Mouse (Mus musculus): ENCODE results near the gene Frmpd2.

Gene Frmpd2

DNA sequence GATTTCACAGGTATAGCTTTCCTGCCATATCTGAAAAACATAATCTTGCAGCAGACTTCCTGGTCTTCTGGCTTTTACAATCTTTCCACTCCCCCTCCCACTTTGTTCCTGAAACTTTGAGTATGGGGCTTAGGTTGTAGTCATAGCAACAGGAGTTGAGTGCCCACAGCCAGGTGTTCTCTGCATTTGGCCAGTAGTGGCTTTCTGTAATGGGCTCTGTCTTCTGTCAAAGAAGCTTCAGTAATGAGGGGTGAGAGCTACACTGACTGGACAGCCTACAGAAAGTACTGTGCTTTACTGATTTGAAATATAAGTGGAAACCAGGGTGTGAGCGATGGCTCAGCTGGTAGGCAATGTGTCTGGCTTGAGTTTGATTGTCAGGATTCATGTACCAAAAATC is 37.2 kb downstream of the Frmpd2 start:
- DNase-seq (ENCODE audit: low spot score), result no peak

DNA sequence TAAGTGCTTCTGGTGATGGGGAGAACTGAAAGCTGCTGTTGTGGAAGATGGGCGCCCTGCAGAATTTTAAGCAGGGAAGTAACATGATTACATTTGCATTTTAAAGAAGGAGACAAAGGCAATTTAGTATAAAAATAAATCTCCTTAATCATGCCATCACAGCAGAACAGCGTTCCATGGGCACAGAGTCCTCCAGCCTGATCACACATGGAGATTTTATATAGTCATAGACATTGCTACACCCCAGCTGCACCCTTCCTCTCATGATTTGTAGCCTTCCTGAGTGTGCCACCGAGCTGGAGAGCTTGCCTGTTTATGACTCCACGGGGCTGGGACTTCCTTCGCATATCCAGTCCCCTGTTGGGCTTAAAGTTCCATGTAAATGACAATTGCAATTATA is 42.4 kb downstream of the Frmpd2 start:
- no peak for DNase-seq (ENCODE audit: low spot score)

DNA sequence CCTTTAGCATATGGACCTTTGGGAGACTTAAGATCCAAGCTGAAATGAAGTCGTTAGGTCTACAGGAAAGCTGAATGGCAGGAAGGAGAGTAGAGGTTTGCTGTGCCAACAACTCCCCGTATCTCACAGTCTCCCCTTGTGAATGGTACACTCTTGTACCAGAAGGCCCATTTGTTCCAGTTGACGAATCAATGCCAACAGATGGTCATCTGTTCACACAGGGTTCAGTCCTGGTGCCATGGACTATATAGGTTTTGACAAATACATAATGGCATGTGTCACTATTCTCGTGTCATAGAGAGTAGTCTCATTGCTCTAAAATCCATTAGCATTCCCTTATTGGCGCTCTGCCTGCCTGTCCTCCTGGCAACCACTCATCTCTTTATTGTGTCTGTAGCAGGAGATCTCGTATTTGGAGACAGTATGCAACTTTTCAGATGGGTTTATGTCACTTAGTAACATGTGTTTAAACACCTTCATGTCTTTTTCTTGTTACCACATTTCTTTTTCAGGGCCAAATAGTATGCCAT is 43.3 kb downstream of the Frmpd2 start:
- DNase-seq (ENCODE audit: low spot score), result no peak

DNA sequence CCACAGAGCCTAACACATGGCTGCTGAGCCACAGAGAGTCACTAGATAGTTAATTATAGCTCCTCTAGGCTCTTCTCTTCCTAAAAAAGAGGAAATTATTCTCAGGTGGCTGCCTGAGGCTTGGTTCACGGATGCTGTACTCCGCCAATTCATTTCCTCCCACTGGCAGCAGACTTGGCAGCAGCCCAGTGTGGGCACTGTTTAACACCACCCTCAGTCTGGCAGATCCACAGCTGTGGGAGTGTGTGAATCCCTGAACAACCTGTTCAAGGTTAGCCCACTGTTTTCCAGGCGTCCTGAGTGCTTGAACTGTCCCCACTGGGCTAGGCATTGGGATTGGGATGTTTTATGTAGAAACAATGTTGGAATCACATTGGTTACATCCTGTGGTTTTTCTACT is 50.0 kb downstream of the Frmpd2 start:
- no peak for DNase-seq (ENCODE audit: low spot score)

DNA sequence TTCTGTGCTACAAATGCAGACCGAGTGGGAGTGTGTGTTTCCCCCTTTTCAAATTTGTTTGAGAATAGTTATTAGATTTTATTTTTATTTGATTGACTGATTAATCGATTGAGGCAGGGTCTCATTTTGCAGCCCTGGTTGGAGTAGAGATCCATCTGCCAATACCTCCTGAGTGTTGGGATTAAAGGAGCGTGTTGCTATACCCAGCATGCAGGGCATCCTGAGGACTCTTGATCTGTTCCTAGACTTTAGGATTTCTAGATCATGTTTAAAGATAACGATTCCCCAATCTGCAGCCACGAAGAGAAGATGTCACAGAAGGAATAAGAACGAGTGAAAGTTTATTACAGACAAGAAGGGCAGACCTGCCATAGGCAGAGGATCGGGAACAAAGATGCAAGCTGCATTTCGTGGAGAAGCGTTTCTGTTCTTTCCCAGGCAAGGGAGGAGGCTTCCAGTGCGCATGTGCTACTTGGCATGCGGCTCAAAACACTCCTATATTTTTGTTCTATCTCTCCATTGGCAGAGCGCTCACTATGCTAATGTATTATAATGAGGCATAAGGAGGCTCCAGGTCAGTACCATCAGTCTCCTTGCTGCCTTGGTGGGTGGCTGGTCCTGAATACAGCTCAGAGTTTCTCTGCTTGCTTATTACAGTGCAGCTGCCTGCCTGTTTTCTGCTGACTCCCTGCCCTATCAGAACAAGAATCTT is 53.9 kb downstream of the Frmpd2 start:
- peak; percentile 8 for DNase-seq (ENCODE audit: low spot score)

DNA sequence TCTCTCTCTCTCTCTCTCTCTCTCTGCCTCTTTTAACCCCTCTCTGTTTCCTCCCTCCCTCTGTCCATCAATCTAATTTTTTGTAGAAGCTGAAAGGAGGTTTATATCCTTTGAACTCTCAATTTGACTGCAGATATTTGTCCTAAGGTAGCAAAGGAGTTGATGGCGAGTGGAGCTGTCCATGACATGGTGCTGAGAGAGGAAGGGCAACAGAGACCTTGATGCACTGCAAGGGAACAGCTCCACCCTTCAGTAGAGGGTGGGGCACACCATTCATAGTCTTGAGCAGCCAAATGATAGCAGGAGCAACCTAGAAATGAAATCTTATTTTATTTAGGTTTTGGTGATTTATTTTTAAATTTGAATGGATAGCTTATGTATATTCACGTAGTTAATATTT is 55.1 kb downstream of the Frmpd2 start:
- peak; percentile 35 for DNase-seq (ENCODE audit: low spot score)

DNA sequence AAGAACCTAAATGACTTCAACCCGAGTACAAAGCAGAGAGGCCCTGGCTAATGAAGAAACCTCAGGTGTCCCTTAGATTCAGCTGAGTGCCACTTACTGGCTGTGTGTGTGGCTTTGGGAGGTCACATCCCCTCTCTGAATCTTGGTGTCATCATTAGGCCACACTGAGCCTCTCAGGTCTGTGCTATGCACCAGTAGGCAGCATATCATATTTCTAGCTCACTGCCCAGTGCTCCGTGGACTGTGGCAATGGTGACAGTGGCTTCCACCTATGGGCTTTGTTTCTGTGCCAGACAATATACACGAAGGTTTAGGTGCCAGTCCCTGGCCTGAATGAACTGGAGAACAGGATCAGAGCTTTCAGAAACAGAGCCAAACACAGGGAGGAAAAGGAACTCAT is 56.4 kb downstream of the Frmpd2 start:
- DNase-seq (ENCODE audit: low spot score), result no peak

DNA sequence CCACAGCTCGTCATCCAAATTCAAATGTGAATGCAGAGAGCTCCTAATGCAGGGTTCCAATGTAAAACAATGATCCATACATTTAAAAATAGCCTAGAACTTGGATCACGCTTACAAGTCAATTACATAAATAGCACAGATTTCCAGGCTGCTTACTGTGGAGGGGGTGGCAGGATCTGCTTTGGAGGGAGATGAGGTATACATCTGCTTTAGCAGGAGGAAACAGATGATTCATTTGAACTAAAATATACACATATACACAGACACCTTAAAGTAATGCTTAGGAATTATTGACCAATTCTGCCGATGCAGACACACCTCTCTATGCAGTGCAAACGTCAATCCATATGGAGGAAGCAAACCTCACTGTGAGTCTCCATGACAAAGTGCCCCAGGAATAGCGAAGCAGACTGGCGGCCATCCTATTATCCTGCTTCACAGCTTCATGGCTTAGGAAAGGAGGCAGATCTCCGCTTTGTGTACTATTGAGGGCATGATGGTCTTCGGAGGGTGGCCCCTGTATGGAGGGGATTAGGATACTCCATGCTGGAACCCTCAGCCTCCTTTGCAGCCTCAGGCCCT is 59.9 kb downstream of the Frmpd2 start:
- DNase-seq (ENCODE audit: low spot score), result no peak

DNA sequence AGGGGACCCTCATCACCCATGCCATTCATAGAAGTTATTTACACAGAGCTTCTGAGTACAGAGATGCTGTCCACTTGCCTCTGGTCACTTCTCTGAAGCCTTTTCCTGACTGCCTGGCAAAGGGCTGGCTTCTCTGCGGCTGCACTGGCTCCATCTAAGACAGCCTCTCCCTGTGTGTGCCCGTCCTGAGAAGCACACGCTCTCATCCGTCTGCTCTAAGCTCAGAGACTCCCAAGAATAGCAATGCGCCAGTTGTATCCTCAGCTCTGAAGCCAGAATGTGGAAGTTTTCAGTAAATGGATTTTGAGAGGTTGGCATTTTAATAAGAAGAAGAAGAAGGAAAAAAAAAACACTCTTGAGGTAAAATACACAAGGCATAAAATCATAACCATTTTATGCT is 61.3 kb downstream of the Frmpd2 start:
- DNase-seq (ENCODE audit: low spot score), result no peak

DNA sequence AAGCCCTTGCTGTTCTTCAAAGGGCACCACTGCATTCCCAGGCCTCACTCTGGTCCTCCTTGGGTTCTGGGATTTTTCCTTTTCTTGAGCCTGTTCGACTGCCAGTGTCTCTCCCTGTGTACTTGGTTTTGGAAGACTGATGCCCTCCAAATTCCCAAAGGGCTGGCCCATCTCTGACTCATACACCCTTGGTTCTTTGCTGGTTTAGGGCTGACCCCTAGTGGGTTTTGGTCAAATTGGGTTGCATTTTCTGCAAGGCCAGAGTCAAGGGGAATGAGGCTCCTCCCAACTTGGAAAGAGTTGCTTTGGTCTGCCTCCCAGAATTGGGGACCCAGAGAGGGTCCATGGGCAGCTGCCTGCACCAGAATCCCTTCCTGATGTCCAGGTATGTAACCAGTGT is 62.0 kb downstream of the Frmpd2 start:
- no peak for DNase-seq (ENCODE audit: low spot score)

DNA sequence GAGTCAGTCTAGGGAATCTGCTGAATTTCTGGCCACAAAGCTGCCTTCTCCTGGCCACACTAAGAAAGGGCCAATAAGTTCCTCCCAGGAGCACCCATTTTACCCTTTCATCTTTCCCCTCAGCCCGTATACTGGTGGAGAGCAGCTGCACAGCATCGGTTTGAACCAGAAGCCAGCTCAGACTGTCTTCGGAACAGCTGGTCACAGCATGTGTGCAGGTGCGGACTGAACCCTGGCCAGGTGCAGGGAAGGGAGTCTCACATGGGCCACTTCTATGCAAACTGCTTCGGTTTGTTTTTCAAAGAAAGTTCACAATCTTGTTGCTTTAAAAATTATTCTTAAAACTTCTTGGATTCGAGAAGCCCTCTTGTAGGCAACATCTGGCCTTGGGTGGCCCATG is 63.8 kb downstream of the Frmpd2 start:
- no peak for DNase-seq (ENCODE audit: low spot score)

DNA sequence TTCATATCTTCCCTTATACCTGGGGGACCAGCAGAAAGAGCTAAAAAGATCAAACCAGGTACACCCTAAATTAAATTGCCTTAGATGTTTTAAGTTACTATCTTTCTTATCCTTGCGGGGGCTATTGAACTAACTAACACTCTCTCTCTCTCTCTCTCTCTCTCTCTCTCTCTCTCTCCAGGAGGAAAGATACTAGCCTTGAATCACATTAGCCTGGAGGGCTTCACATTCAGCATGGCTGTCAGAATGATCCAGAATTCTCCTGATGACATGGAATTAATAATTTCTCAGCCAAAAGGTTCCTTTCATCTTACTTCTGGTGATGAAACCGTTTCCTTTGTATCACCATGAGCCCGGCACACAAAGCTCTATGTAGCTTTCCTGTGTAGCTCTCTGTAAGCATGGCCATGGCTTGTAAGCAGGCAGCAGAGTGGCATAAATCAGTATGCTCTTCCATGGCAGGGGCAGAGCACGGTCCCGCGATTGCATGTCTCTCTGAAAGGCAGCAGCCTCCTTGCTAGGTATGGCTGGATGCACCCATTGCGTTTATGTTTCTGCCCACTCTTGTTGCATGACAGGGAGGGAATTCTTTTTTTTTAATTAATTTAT is 68.2 kb downstream of the Frmpd2 start:
- no peak for DNase-seq (ENCODE audit: low spot score)

DNA sequence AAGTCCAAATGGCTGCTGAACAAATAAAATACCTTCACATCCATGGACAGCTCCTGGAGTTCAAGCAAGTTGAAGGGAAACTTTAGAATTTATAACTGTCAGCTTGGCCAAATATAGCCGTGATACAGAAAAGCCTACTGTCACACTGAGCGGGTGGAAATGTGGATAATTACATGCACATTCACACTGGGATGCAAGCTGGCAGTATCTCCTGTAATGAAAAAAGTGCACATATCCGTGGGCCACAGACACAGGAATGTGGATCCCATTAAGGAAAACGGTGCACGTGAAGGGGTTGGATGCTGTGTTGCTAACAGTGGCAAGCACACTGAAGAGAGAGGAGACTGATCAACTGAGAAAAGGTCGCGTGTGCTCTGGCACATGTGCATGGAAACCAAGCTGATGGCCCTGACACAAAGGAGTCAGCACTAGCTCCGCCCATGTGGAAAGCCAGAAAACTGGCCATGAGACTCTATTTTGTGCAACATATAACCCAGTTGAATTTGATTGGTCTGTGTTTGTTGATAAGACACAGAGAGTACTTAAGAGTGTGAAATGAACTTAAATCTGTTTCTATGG is 74.2 kb downstream of the Frmpd2 start:
- no peak for DNase-seq (ENCODE audit: low spot score)

DNA sequence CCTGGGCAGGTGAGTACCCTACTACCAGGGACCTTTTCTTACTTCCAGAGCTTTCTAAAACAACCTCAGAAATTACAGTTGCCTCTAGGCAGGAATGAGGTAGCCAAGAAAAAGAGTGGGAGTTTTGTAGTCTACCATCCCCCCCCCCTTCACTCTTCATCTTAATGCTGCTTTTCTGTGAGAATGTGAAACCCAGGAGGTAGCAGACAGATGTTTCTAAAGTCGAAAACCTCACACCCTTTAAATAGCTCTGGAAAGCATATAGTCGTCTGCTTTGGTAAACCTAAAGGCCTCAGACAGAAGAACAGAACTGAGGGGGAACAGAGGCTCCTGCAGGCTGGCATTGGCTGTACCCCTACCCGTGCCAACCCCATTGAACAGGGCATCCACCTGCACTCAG is 77.2 kb downstream of the Frmpd2 start:
- no peak for DNase-seq (ENCODE audit: low spot score)

DNA sequence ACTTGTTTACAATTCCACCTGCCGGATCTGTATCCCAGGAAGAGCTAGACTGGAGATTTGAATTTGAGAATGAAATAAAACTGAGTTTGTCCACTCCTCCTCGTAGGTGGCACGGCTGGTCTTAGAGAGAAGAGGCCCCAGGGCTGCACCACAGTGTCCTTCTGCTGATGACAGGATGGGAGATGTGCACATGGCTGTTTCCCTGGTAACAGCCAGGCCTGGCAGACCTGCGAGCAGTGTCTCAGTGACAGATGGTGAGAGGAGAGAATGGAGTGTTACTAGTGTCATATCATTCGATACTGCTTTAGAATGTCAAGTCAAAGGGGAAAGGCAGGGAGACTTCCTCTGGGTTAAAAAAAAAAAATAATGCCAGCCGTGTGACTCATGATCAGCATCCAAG is 78.4 kb downstream of the Frmpd2 start:
- no peak for DNase-seq (ENCODE audit: low spot score)

DNA sequence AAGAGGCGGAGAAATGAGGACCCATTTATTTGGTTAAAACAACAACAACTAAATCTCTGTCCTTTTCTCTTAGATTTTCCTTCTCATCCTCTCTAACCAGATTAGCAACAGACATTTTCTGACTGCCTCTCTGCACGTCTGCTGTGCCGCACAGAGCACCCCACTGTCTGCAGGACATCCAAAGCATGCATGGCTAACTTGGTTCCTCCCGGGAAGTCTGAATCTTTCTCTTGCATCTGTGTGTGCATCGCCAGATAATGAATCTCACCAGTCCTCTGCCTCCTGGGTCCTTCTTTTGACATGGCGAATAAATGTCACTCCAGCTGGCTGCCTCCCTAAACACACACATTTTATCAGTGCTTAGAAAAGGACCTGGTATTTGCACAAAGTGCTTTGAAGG is 99.2 kb downstream of the Frmpd2 start:
- DNase-seq (ENCODE audit: low spot score), result no peak

DNA sequence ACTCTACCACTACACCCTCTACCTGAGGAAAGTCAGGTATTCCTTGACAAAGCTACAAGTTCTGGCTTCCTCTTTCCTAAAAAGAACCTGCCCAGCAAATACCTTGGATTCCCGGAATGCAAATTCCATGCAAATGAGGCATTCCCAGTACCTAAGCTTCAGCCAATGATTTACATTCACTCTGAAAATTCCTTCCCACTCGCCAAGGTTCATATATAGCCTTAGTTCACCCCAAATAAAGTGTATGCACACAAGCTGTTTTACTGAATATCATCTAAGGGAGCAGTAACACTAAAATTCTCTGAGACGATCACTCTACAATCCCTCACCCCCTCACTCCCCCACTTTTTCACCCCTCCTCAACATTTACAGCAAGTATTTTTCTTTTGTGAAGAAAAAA is 102.1 kb downstream of the Frmpd2 start:
- DNase-seq (ENCODE audit: low spot score), result no peak

DNA sequence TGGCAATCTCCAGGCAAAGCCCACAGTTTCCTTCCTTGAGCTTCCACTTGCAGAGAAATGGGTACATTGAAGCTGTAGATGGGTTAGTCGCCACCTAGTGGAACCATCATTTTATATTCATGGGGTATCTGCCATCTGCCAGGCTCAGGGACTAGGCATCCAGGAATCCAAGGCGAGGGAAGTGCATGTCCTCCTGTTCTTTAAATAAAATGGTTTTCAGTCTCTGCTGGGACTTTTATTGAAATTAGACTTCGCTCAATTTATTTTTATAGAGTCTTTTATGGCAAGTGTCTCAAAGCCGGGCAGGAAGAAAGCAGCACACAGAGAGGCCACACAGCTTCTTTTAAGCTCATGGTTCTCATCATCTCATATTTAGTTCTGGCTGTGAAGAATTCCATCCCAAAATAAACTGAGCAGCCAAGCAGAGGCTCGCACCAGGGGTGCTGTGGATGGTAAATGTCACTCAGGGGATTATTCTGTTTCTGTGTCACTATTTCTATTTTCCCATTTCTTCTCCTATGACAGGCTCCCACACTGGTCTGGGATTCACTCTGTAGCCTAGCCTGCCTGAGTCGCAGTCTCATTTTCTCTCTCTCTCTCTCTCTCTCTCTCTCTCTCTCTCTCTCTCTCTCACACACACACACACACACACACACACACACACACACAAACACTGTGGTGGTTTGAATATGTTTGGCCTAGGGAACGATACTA is 108.4 kb downstream of the Frmpd2 start:
- DNase-seq (ENCODE audit: low spot score), result peak; percentile 19

DNA sequence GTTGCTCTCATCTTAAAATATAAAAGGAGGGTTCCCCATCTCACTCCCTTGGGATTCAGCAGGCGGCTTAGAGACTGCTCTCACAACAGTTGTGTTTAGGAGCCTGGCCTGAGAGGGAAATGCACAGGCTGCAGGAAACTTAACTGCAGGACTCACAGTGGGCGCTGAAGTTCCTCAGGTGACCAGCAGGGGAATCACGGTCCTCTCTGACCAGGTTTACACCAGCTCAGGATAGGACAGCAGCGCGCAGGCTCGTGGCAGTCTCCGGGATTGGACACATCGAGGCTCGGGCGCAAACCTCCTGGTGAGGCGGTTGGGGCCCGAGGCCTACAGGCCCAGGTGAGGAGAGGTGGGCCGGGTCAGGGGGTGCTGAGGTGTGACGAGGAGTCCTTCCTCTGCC is 117.5 kb downstream of the Frmpd2 start, which contains the start of gene Ptpn20:
TSS of gene Ptpn20 (plus strand) at position 257 of the 400 bp plus-strand sequence.
- DNase-seq (ENCODE audit: low spot score), result peak; percentile 37

DNA sequence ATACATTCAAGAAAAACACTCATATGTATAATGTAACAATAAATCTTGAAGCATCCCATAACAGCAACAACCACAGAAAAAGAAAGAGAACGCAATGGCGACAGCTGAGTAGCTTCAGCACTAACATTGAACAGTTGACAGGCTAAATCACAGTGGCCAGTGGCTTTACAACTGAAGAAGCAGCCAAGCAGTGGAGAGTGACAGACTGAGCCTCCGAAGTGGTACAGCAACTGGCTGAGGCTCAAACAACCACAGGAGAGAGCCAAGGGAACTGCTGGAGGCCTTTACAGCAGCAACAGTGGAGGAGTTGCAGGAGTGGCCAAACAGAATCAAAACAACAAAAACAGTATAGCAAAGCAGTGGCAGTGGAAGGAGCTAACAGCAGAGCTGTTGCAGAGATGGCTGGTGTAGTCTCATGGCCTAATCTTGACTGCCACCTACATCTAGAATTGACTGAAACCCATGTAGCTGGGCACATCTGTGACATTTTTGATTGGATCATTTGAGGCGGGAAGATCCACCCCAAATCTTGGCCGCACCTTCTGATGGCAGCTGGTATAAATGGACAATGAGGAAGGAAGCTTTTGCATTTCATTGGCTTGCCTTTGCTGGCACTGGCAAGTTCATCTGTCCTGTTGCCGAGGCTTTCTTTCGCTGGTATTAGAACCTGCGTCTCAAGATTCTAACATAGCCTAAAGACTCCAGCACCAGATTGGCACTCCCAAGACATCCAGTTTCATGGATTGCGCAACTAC is 127.1 kb downstream of the Frmpd2 start:
- DNase-seq (ENCODE audit: low spot score), result no peak

DNA sequence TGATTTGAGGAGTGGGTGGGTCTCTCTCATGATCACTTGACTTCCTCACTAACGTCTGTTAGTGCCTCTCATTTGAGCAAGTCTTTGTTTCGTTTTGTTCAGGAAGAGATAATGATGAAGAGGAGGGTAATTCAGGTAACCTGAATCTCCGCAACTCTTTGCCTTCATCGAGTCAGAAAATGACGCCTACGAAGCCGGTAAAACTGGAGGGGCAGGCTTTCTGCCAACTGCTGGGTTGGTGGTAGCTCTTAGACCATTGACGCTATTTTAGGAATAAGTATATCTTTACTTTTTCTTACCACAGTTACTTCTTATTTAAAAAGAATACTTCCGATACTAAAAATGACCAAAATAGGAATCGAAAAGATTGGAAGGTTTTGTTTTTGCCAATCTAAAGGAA is 135.9 kb downstream of the Frmpd2 start:
- DNase-seq (ENCODE audit: low spot score), result no peak

Measured in embryo, embryonic 10.5 days (tissue).